Mouse (Mus musculus): ENCODE results near the gene Tmem259.

DNA sequence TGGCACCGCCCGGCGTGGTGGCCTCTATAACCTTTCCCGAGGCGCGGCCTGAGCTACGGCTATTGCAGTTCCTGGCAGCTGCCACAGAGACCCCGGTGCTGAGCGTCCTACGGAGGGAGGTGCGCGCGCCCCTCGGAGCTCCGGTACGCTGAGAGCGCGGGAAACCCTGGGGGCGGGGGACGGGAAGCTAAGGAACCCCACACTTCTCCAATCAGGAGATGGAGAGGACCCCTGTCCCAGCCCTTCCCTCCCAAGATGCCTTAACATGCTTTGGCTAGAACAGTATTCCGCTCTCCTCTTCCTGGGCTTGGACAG, 13.0 kb downstream of the Tmem259 start:
- TF ChIP-seq HCFC1 (IDR thresholded peaks at IDR 0.05; ENCODE audit: low read depth, low read length) (no peak), ZNF384 (IDR thresholded peaks at IDR 0.05; ENCODE audit: low read depth, low read length) (no peak), CTCF (IDR thresholded peaks at IDR 0.05 in 2 of 3, conservative IDR thresholded peaks at IDR 0.05 in 1 of 3; ENCODE audit: control insufficient read depth in 1 of 3, insufficient read depth in 1 of 3, low read depth in 2 of 3, low read length in 3 of 3, poor library complexity in 1 of 3, severe bottlenecking in 1 of 3) (no peak), NRF1 (IDR thresholded peaks at IDR 0.05; ENCODE audit: insufficient read depth, low read depth, low read length, poor library complexity, severe bottlenecking) (no peak), E2F4 (IDR thresholded peaks at IDR 0.05; ENCODE audit: borderline replicate concordance, low read depth, low read length) (no peak), TCF12 (IDR thresholded peaks at IDR 0.05; ENCODE audit: low read depth, low read length) (no peak), POLR2A (IDR thresholded peaks at IDR 0.05; ENCODE audit: control insufficient read depth in 1 of 2, insufficient read depth in 1 of 2, low read depth in 1 of 2, low read length in 2 of 2, poor library complexity in 1 of 2) (no peak), EP300 (IDR thresholded peaks at IDR 0.05; ENCODE audit: low read depth in 1 of 2, low read length in 2 of 2) (no peak)
